21 mouse cellular contexts compared by ENCODE assay signal in genomic region chr15:99589704-99590103, GRCm38 (mm10). TPM values are rescaled to one million over a fixed set of nuclear protein-coding genes. Genes with fewer than 3 reads are reported as not detected.
DNase-seq lines count a peak whose midpoint lies in the region; ATAC-seq and TF ChIP-seq lines count a peak whose summit lies in the region.
"Had no signal": no experiment of that assay in that cellular context is flagged by ENCODE, and none has a peak within 500 bp of the region (broad histone marks: within the 10 kb centered on the region; RNA-seq: fewer than 3 reads in every experiment).

No protein-coding gene starts in this region.

- no peak for TF ChIP-seq POLR2A in lung, adult 2 months (IDR thresholded peaks at IDR 0.05; ENCODE audit: borderline replicate concordance, extremely low read depth, low read depth, low read length)

- no peaks in the 10 kb centered on the region for H3K36me3 ChIP-seq in hindbrain, embryonic 13.5 days
- H3K36me3 ChIP-seq in hindbrain, embryonic 12.5 days, result no peaks in the 10 kb centered on the region
- H3K36me3 ChIP-seq in embryonic facial prominence, embryonic 14.5 days (ENCODE audit: control insufficient read depth, insufficient read depth, low read length), result no peaks in the 10 kb centered on the region
- H3K36me3 ChIP-seq: embryonic facial prominence, embryonic 15.5 days; forebrain, embryonic 12.5 days; heart, embryonic 12.5 days; hindbrain, embryonic 10.5 days had no signal

- H3K9me3 ChIP-seq in hindbrain, embryonic 13.5 days, result no peaks in the 10 kb centered on the region
- no peaks in the 10 kb centered on the region for H3K9me3 ChIP-seq in hindbrain, embryonic 12.5 days (replicated peaks)
- no peaks in the 10 kb centered on the region for H3K9me3 ChIP-seq in embryonic facial prominence, embryonic 14.5 days (ENCODE audit: control insufficient read depth, low read length)
- H3K9me3 ChIP-seq: embryonic facial prominence, embryonic 15.5 days; forebrain, embryonic 12.5 days; heart, embryonic 12.5 days; hindbrain, embryonic 10.5 days had no signal

- no peak for TF ChIP-seq CTCF in lung, adult 2 months (IDR thresholded peaks at IDR 0.05; ENCODE audit: insufficient read depth, low read length)

- WGBS in hindbrain, embryonic 13.5 days, result 17% methylated on average over 7 of the region's 7 CpGs
- 21% methylated on average over 7 of the region's 7 CpGs for whole genome bisulfite sequencing in hindbrain, embryonic 12.5 days
- WGBS in lung, adult 2 months, result 33% methylated on average over 7 of the region's 7 CpGs
- WGBS in embryonic facial prominence, embryonic 14.5 days, result 22% methylated on average over 7 of the region's 7 CpGs

- H3K4me3 ChIP-seq in hindbrain, embryonic 13.5 days, result 0 out of 2 replicates have a peak overlapping the region, but pooled peaks have one; percentile 46
- no peak overlapping the region for H3K4me3 ChIP-seq in hindbrain, embryonic 12.5 days
- no peak overlapping the region for H3K4me3 ChIP-seq in lung, adult 2 months (replicated peaks; ENCODE audit: extremely low read depth, low read depth, low read length)
- 0 out of 2 replicates have a peak overlapping the region, but pooled peaks have one; percentile 44 for H3K4me3 ChIP-seq in embryonic facial prominence, embryonic 14.5 days (ENCODE audit: low read depth, low read length)
- H3K4me3 ChIP-seq: erythroblast, embryonic 14.5 days had no signal

- H3K9ac ChIP-seq in hindbrain, embryonic 13.5 days, result no peak overlapping the region
- no peak overlapping the region for H3K9ac ChIP-seq in hindbrain, embryonic 12.5 days
- no peak overlapping the region for H3K9ac ChIP-seq in embryonic facial prominence, embryonic 14.5 days (ENCODE audit: low read depth, low read length)
- H3K9ac ChIP-seq: embryonic facial prominence, embryonic 15.5 days; heart, embryonic 12.5 days had no signal

- no peak for ATAC-seq in hindbrain, embryonic 13.5 days (ENCODE audit: low FRiP score)
- ATAC-seq in hindbrain, embryonic 12.5 days (ENCODE audit: low FRiP score), result no peak
- no peak for ATAC-seq in embryonic facial prominence, embryonic 14.5 days (ENCODE audit: low read depth)
- ATAC-seq: inflammation-experienced regulatory T-cells, adult 6 months had no signal

- H3K4me2 ChIP-seq in hindbrain, embryonic 13.5 days, result no peak overlapping the region
- H3K4me2 ChIP-seq in hindbrain, embryonic 12.5 days (replicated peaks), result no peak overlapping the region
- H3K4me2 ChIP-seq in embryonic facial prominence, embryonic 14.5 days (ENCODE audit: low read depth, low read length), result no peak overlapping the region

- peaks cover 18% of the 10 kb centered on the region for H3K4me1 ChIP-seq in hindbrain, embryonic 13.5 days (replicated peaks)
- H3K4me1 ChIP-seq in hindbrain, embryonic 12.5 days, result peaks cover 10% of the 10 kb centered on the region
- peaks cover 4% of the 10 kb centered on the region; the same call in 1 of the 2 replicates for H3K4me1 ChIP-seq in lung, adult 2 months (ENCODE audit: control insufficient read depth, insufficient read depth, low read length)
- H3K4me1 ChIP-seq in embryonic facial prominence, embryonic 14.5 days (ENCODE audit: control insufficient read depth, insufficient read depth, low read length), result peaks cover 5% of the 10 kb centered on the region; the same call in 1 of the 2 replicates

- DNase-seq in lung, adult 2 months, result peak; percentile 28
- no peak for DNase-seq in lung, postnatal 14 days
- DNase-seq in embryonic facial prominence, embryonic 14.5 days (ENCODE audit: low spot score), result no peak
- no peak for DNase-seq in cerebellum, postnatal 4 days (ENCODE audit: low spot score in 2 of 2)
- no peak for DNase-seq in ovary, postnatal 14 days (ENCODE audit: low spot score)
- DNase-seq: cerebellum, postnatal 10 days; embryo, embryonic 11 days; gastrocnemius, postnatal 10 days; heart, adult 18-20 months had no signal

- peaks cover 100% of the 10 kb centered on the region for H3K27me3 ChIP-seq in hindbrain, embryonic 13.5 days
- H3K27me3 ChIP-seq in hindbrain, embryonic 12.5 days, result peaks cover 99% of the 10 kb centered on the region
- H3K27me3 ChIP-seq in embryonic facial prominence, embryonic 14.5 days (replicated peaks; ENCODE audit: control insufficient read depth, insufficient read depth, low read length), result peaks cover 99% of the 10 kb centered on the region

- H3K27ac ChIP-seq in hindbrain, embryonic 13.5 days, result no peak overlapping the region
- no peak overlapping the region for H3K27ac ChIP-seq in hindbrain, embryonic 12.5 days
- H3K27ac ChIP-seq in embryonic facial prominence, embryonic 14.5 days (replicated peaks; ENCODE audit: low read depth, low read length), result no peak overlapping the region
- H3K27ac ChIP-seq: embryonic facial prominence, embryonic 15.5 days; forebrain, embryonic 12.5 days had no signal

RNA-seq across cellular contexts. Expression of gene Aqp5, which starts 0.9 kb away (rescaled TPM):
- 2.1 and 2.5 TPM in 2 replicates for polyA plus RNA-seq in hindbrain, embryonic 13.5 days (2015; fragmentation: Nextera tagmentation; extraction: Ambion mirVana)
- polyA plus RNA-seq in hindbrain, embryonic 12.5 days (2016; fragmentation: Nextera tagmentation; extraction: Ambion mirVana), result 2.4 and 2.7 TPM in 2 replicates
- polyA plus RNA-seq in lung, adult 2 months (2012; rRNA removed), result 511 and 692 TPM in 2 replicates
- polyA plus RNA-seq in embryonic facial prominence, embryonic 14.5 days (2014; fragmentation: Nextera tagmentation; extraction: Ambion mirVana), result 1.8 and 2.9 TPM in 2 replicates
- polyA plus RNA-seq: erythroblast, embryonic 14.5 days; inflammation-experienced regulatory T-cells, adult 6 months had no signal

RNA-seq across cellular contexts. Expression of gene Aqp2, which starts 10.8 kb away (rescaled TPM):
- polyA plus RNA-seq in hindbrain, embryonic 13.5 days (2015; fragmentation: Nextera tagmentation; extraction: Ambion mirVana), result not detected in 2 replicates
- not detected in 2 replicates for polyA plus RNA-seq in hindbrain, embryonic 12.5 days (2016; fragmentation: Nextera tagmentation; extraction: Ambion mirVana)
- polyA plus RNA-seq in lung, adult 2 months (2012; rRNA removed), result 1.1 and 1.3 TPM in 2 replicates
- 0.11 TPM in 1 of 2 replicates, not detected in the other for polyA plus RNA-seq in embryonic facial prominence, embryonic 14.5 days (2014; fragmentation: Nextera tagmentation; extraction: Ambion mirVana)
- polyA plus RNA-seq: embryonic facial prominence, embryonic 15.5 days; erythroblast, embryonic 14.5 days; forebrain, embryonic 12.5 days; forebrain, embryonic 16.5 days; heart, embryonic 12.5 days; hindbrain, embryonic 10.5 days; hindbrain, embryonic 16.5 days; inflammation-experienced regulatory T-cells, adult 6 months had no signal

RNA-seq across cellular contexts. Expression of gene Aqp6, which starts 11.5 kb away (rescaled TPM):
- polyA plus RNA-seq in hindbrain, embryonic 13.5 days (2015; fragmentation: Nextera tagmentation; extraction: Ambion mirVana), result 2.6 and 3.2 TPM in 2 replicates
- 1.3 and 2.8 TPM in 2 replicates for polyA plus RNA-seq in hindbrain, embryonic 12.5 days (2016; fragmentation: Nextera tagmentation; extraction: Ambion mirVana)
- polyA plus RNA-seq in lung, adult 2 months (2012; rRNA removed), result not detected in 2 replicates
- polyA plus RNA-seq in embryonic facial prominence, embryonic 14.5 days (2014; fragmentation: Nextera tagmentation; extraction: Ambion mirVana), result not detected in 2 replicates
- polyA plus RNA-seq: adrenal gland, adult 2 months; embryonic facial prominence, embryonic 15.5 days; erythroblast, embryonic 14.5 days; forebrain, embryonic 12.5 days; forebrain, embryonic 16.5 days; heart, embryonic 12.5 days; heart, embryonic 16.5 days; inflammation-experienced regulatory T-cells, adult 6 months had no signal

Comparison
In these comparisons a context has a peak if more than half of its experiments do, and no peak if none do; other contexts are left out.
1. H3K4me3 ChIP-seq: peak in hindbrain, embryonic 13.5 days (single experiment) and embryonic facial prominence, embryonic 14.5 days (single experiment); none in hindbrain, embryonic 12.5 days (single experiment) and lung, adult 2 months (single experiment).
2. RNA of gene Aqp5, which starts 0.9 kb away (polyA plus RNA-seq): 511 to 692 TPM in lung, adult 2 months; 1.8 to 2.9 TPM in embryonic facial prominence, embryonic 14.5 days, 2.1 to 2.5 TPM in hindbrain, embryonic 13.5 days and 2.4 to 2.7 TPM in hindbrain, embryonic 12.5 days; every median in the first group is over 100 times any median in the second.